Mouse (Mus musculus): ENCODE measurements at regions not wholly inside any gene's neighbourhood (a gene's known extent, or its start where the extent isn't known, plus 50 kb on each side); places are given as distances from the start of the nearest gene placed in this dataset.

GRCm38 (mm10) chr15:59217481-59217880 is 328.4 kb downstream of the Gm49356 start:
- TF ChIP-seq CTCF (IDR thresholded peaks at IDR 0.05; ENCODE audit: borderline replicate concordance, extremely low read depth, insufficient read depth, insufficient read length) (no peak), POLR2A (IDR thresholded peaks at IDR 0.05; ENCODE audit: borderline replicate concordance, extremely low read depth, insufficient read depth, insufficient read length, poor library complexity, severe bottlenecking) (no peak)
- DNase-seq (ENCODE audit: low read depth): no peak

- no peak for DNase-seq (ENCODE audit: low read depth)
- no peak for TF ChIP-seq POLR2A (IDR thresholded peaks at IDR 0.05; ENCODE audit: borderline replicate concordance, extremely low read depth, insufficient read depth, insufficient read length, poor library complexity, severe bottlenecking)
- TF ChIP-seq CTCF (IDR thresholded peaks at IDR 0.05; ENCODE audit: borderline replicate concordance, extremely low read depth, insufficient read depth, insufficient read length): no peak
Observed at GRCm38 (mm10) chr15:59218916-59219315, 329.8 kb downstream of the Gm49356 start.

- TF ChIP-seq POLR2A (IDR thresholded peaks at IDR 0.05; ENCODE audit: borderline replicate concordance, extremely low read depth, insufficient read depth, insufficient read length, poor library complexity, severe bottlenecking) (no peak), CTCF (IDR thresholded peaks at IDR 0.05; ENCODE audit: borderline replicate concordance, extremely low read depth, insufficient read depth, insufficient read length) (no peak)
- DNase-seq (ENCODE audit: low read depth): no peak
Observed at GRCm38 (mm10) chr15:59225637-59226036, 336.5 kb downstream of the Gm49356 start.

GRCm38 (mm10) chr15:59227293-59227692 is 338.2 kb downstream of the Gm49356 start:
- TF ChIP-seq POLR2A (IDR thresholded peaks at IDR 0.05; ENCODE audit: borderline replicate concordance, extremely low read depth, insufficient read depth, insufficient read length, poor library complexity, severe bottlenecking) (no peak), CTCF (IDR thresholded peaks at IDR 0.05; ENCODE audit: borderline replicate concordance, extremely low read depth, insufficient read depth, insufficient read length) (no peak)
- no peak for DNase-seq (ENCODE audit: low read depth)

GRCm38 (mm10) chr15:59230536-59230935 is 341.4 kb downstream of the Gm49356 start:
- no peak for DNase-seq (ENCODE audit: low read depth)
- TF ChIP-seq CTCF (IDR thresholded peaks at IDR 0.05; ENCODE audit: borderline replicate concordance, extremely low read depth, insufficient read depth, insufficient read length) (no peak), POLR2A (IDR thresholded peaks at IDR 0.05; ENCODE audit: borderline replicate concordance, extremely low read depth, insufficient read depth, insufficient read length, poor library complexity, severe bottlenecking) (no peak)

- DNase-seq (ENCODE audit: low read depth): no peak
- TF ChIP-seq POLR2A (IDR thresholded peaks at IDR 0.05; ENCODE audit: borderline replicate concordance, extremely low read depth, insufficient read depth, insufficient read length, poor library complexity, severe bottlenecking): no peak
- no peak for TF ChIP-seq CTCF (IDR thresholded peaks at IDR 0.05; ENCODE audit: borderline replicate concordance, extremely low read depth, insufficient read depth, insufficient read length)
Observed at GRCm38 (mm10) chr15:59231703-59232102, 342.6 kb downstream of the Gm49356 start.

- no peak for DNase-seq (ENCODE audit: low read depth)
- no peak for TF ChIP-seq CTCF (IDR thresholded peaks at IDR 0.05; ENCODE audit: borderline replicate concordance, extremely low read depth, insufficient read depth, insufficient read length)
- no peak for TF ChIP-seq POLR2A (IDR thresholded peaks at IDR 0.05; ENCODE audit: borderline replicate concordance, extremely low read depth, insufficient read depth, insufficient read length, poor library complexity, severe bottlenecking)
Observed at GRCm38 (mm10) chr15:59232290-59232689, 343.2 kb downstream of the Gm49356 start.

- TF ChIP-seq POLR2A (IDR thresholded peaks at IDR 0.05; ENCODE audit: borderline replicate concordance, extremely low read depth, insufficient read depth, insufficient read length, poor library complexity, severe bottlenecking) (no peak), CTCF (IDR thresholded peaks at IDR 0.05; ENCODE audit: borderline replicate concordance, extremely low read depth, insufficient read depth, insufficient read length) (no peak)
- DNase-seq (ENCODE audit: low read depth): no peak
Observed at GRCm38 (mm10) chr15:59237446-59238161, 348.5 kb downstream of the Gm49356 start.

- no peak for DNase-seq (ENCODE audit: low read depth)
- TF ChIP-seq POLR2A (IDR thresholded peaks at IDR 0.05; ENCODE audit: borderline replicate concordance, extremely low read depth, insufficient read depth, insufficient read length, poor library complexity, severe bottlenecking): no peak
- no peak for TF ChIP-seq CTCF (IDR thresholded peaks at IDR 0.05; ENCODE audit: borderline replicate concordance, extremely low read depth, insufficient read depth, insufficient read length)
Observed at GRCm38 (mm10) chr15:59241752-59242151, 352.7 kb downstream of the Gm49356 start.

GRCm38 (mm10) chr15:59245927-59246649 is 357.0 kb downstream of the Gm49356 start:
- DNase-seq (ENCODE audit: low read depth): no peak
- no peak for TF ChIP-seq POLR2A (IDR thresholded peaks at IDR 0.05; ENCODE audit: borderline replicate concordance, extremely low read depth, insufficient read depth, insufficient read length, poor library complexity, severe bottlenecking)
- no peak for TF ChIP-seq CTCF (IDR thresholded peaks at IDR 0.05; ENCODE audit: borderline replicate concordance, extremely low read depth, insufficient read depth, insufficient read length)

GRCm38 (mm10) chr15:59248477-59249260 is 359.6 kb downstream of the Gm49356 start:
- DNase-seq (ENCODE audit: low read depth): no peak
- TF ChIP-seq CTCF (IDR thresholded peaks at IDR 0.05; ENCODE audit: borderline replicate concordance, extremely low read depth, insufficient read depth, insufficient read length) (no peak), POLR2A (IDR thresholded peaks at IDR 0.05; ENCODE audit: borderline replicate concordance, extremely low read depth, insufficient read depth, insufficient read length, poor library complexity, severe bottlenecking) (no peak)

Data from brain, embryonic 14.5 days (tissue).